Mouse (Mus musculus): ENCODE results near the gene Olfr288. TPM values are rescaled to one million over a fixed set of nuclear protein-coding genes. Genes with fewer than 3 reads are reported as not detected.

Gene Olfr288
- polyA plus RNA-seq, 1 experiment from 2014 or later = not detected

GRCm38 (mm10) chr15:98157253-98157652, 38.1 kb downstream of the Olfr288 start:
- 61% methylated on average over 1 of the region's 1 CpGs for WGBS
- Histone ChIP-seq H3K9me3 (ENCODE audit: control insufficient read depth, low read length) (no peaks in the 10 kb centered on the region), H3K9ac (ENCODE audit: low read depth, low read length) (no peak overlapping the region), H3K4me2 (ENCODE audit: low read depth, low read length) (no peak overlapping the region), H3K27ac (replicated peaks; ENCODE audit: low read depth, low read length) (no peak overlapping the region), H3K27me3 (replicated peaks; ENCODE audit: control insufficient read depth, insufficient read depth, low read length) (no peaks in the 10 kb centered on the region), H3K36me3 (ENCODE audit: control insufficient read depth, insufficient read depth, low read length) (no peaks in the 10 kb centered on the region), H3K4me1 (ENCODE audit: control insufficient read depth, insufficient read depth, low read length) (no peaks in the 10 kb centered on the region), H3K4me3 (ENCODE audit: low read depth, low read length) (no peak overlapping the region)
- DNase-seq (ENCODE audit: low spot score) (no peak), ATAC-seq (ENCODE audit: low read depth) (no peak)

GRCm38 (mm10) chr15:98155944-98156343, 39.4 kb downstream of the Olfr288 start:
- ATAC-seq (ENCODE audit: low read depth) = no peak
- 53% methylated on average over 4 of the region's 4 CpGs for WGBS
- no peaks in the 10 kb centered on the region for H3K9me3 ChIP-seq (ENCODE audit: control insufficient read depth, low read length)

GRCm38 (mm10) chr15:98155272-98155671, 40.1 kb downstream of the Olfr288 start:
- no peak overlapping the region for H3K4me3 ChIP-seq (ENCODE audit: low read depth, low read length)
- no peaks in the 10 kb centered on the region for H3K27me3 ChIP-seq (replicated peaks; ENCODE audit: control insufficient read depth, insufficient read depth, low read length)
- H3K4me1 ChIP-seq (ENCODE audit: control insufficient read depth, insufficient read depth, low read length) = no peaks in the 10 kb centered on the region
- H3K4me2 ChIP-seq (ENCODE audit: low read depth, low read length) = no peak overlapping the region
- H3K27ac ChIP-seq (replicated peaks; ENCODE audit: low read depth, low read length) = no peak overlapping the region
- DNase-seq (ENCODE audit: low spot score) (no peak), ATAC-seq (ENCODE audit: low read depth) (no peak)
- H3K9me3 ChIP-seq (ENCODE audit: control insufficient read depth, low read length) = no peaks in the 10 kb centered on the region
- 85% methylated on average over 5 of the region's 5 CpGs for WGBS
- H3K9ac ChIP-seq (ENCODE audit: low read depth, low read length) = no peak overlapping the region
- no peaks in the 10 kb centered on the region for H3K36me3 ChIP-seq (ENCODE audit: control insufficient read depth, insufficient read depth, low read length)

More at GRCm38 (mm10) chr15:98155944-98156343, 39.4 kb downstream of the Olfr288 start:
- no peaks in the 10 kb centered on the region for H3K27me3 ChIP-seq (replicated peaks; ENCODE audit: control insufficient read depth, insufficient read depth, low read length)
- no peaks in the 10 kb centered on the region for H3K4me1 ChIP-seq (ENCODE audit: control insufficient read depth, insufficient read depth, low read length)
- H3K4me3 ChIP-seq (ENCODE audit: low read depth, low read length) = no peak overlapping the region
- no peak overlapping the region for H3K27ac ChIP-seq (replicated peaks; ENCODE audit: low read depth, low read length)
- H3K36me3 ChIP-seq (ENCODE audit: control insufficient read depth, insufficient read depth, low read length) = no peaks in the 10 kb centered on the region
- no peak for DNase-seq (ENCODE audit: low spot score)
- H3K4me2 ChIP-seq (ENCODE audit: low read depth, low read length) = no peak overlapping the region
- H3K9ac ChIP-seq (ENCODE audit: low read depth, low read length) = no peak overlapping the region

GRCm38 (mm10) chr15:98154631-98155030, 40.7 kb downstream of the Olfr288 start:
- ATAC-seq (ENCODE audit: low read depth) (no peak), DNase-seq (ENCODE audit: low spot score) (no peak)
- no peaks in the 10 kb centered on the region for H3K27me3 ChIP-seq (replicated peaks; ENCODE audit: control insufficient read depth, insufficient read depth, low read length)
- no peaks in the 10 kb centered on the region for H3K36me3 ChIP-seq (ENCODE audit: control insufficient read depth, insufficient read depth, low read length)
- 85% methylated on average over 3 of the region's 3 CpGs for WGBS
- no peak overlapping the region for H3K4me2 ChIP-seq (ENCODE audit: low read depth, low read length)
- no peaks in the 10 kb centered on the region for H3K9me3 ChIP-seq (ENCODE audit: control insufficient read depth, low read length)
- no peak overlapping the region for H3K4me3 ChIP-seq (ENCODE audit: low read depth, low read length)
- no peak overlapping the region for H3K9ac ChIP-seq (ENCODE audit: low read depth, low read length)
- no peak overlapping the region for H3K27ac ChIP-seq (replicated peaks; ENCODE audit: low read depth, low read length)
- no peaks in the 10 kb centered on the region for H3K4me1 ChIP-seq (ENCODE audit: control insufficient read depth, insufficient read depth, low read length)

- Histone ChIP-seq H3K4me1 (ENCODE audit: control insufficient read depth, insufficient read depth, low read length) (no peaks in the 10 kb centered on the region), H3K4me2 (ENCODE audit: low read depth, low read length) (no peak overlapping the region), H3K9me3 (ENCODE audit: control insufficient read depth, low read length) (no peaks in the 10 kb centered on the region), H3K36me3 (ENCODE audit: control insufficient read depth, insufficient read depth, low read length) (no peaks in the 10 kb centered on the region), H3K9ac (ENCODE audit: low read depth, low read length) (no peak overlapping the region), H3K4me3 (ENCODE audit: low read depth, low read length) (no peak overlapping the region), H3K27ac (replicated peaks; ENCODE audit: low read depth, low read length) (no peak overlapping the region), H3K27me3 (replicated peaks; ENCODE audit: control insufficient read depth, insufficient read depth, low read length) (no peaks in the 10 kb centered on the region)
- DNase-seq (ENCODE audit: low spot score) = no peak
- WGBS = 65% methylated on average over 4 of the region's 4 CpGs
- no peak for ATAC-seq (ENCODE audit: low read depth)
These were observed 41.2 kb downstream of the Olfr288 start for GRCm38 (mm10) chr15:98154146-98154545.

- WGBS = 27% methylated on average over 3 of the region's 3 CpGs
- Histone ChIP-seq H3K9ac (ENCODE audit: low read depth, low read length) (no peak overlapping the region), H3K27me3 (replicated peaks; ENCODE audit: control insufficient read depth, insufficient read depth, low read length) (no peaks in the 10 kb centered on the region), H3K9me3 (ENCODE audit: control insufficient read depth, low read length) (no peaks in the 10 kb centered on the region), H3K4me2 (ENCODE audit: low read depth, low read length) (no peak overlapping the region), H3K4me1 (ENCODE audit: control insufficient read depth, insufficient read depth, low read length) (no peaks in the 10 kb centered on the region), H3K4me3 (ENCODE audit: low read depth, low read length) (no peak overlapping the region), H3K36me3 (ENCODE audit: control insufficient read depth, insufficient read depth, low read length) (no peaks in the 10 kb centered on the region), H3K27ac (replicated peaks; ENCODE audit: low read depth, low read length) (no peak overlapping the region)
- 0 out of 2 replicates have a peak, but pooled peaks have one; percentile 30 for ATAC-seq (ENCODE audit: low read depth)
- peak; percentile 85 for DNase-seq (ENCODE audit: low spot score)
These were observed 41.7 kb downstream of the Olfr288 start for GRCm38 (mm10) chr15:98153625-98154024.

- WGBS = 39% methylated on average over 7 of the region's 7 CpGs
- Histone ChIP-seq H3K9ac (ENCODE audit: low read depth, low read length) (peak overlapping the region; percentile 30; the same call in 1 of the 2 replicates), H3K4me3 (ENCODE audit: low read depth, low read length) (no peak overlapping the region), H3K27ac (replicated peaks; ENCODE audit: low read depth, low read length) (no peak overlapping the region), H3K36me3 (ENCODE audit: control insufficient read depth, insufficient read depth, low read length) (no peaks in the 10 kb centered on the region), H3K27me3 (replicated peaks; ENCODE audit: control insufficient read depth, insufficient read depth, low read length) (no peaks in the 10 kb centered on the region), H3K4me1 (ENCODE audit: control insufficient read depth, insufficient read depth, low read length) (no peaks in the 10 kb centered on the region), H3K9me3 (ENCODE audit: control insufficient read depth, low read length) (no peaks in the 10 kb centered on the region), H3K4me2 (ENCODE audit: low read depth, low read length) (no peak overlapping the region)
- ATAC-seq (ENCODE audit: low read depth) (no peak), DNase-seq (ENCODE audit: low spot score) (peak; percentile 21)
These were observed 42.4 kb downstream of the Olfr288 start for GRCm38 (mm10) chr15:98152916-98153315.

GRCm38 (mm10) chr15:98149166-98149602, 46.2 kb downstream of the Olfr288 start:
- no peak overlapping the region for H3K4me3 ChIP-seq (ENCODE audit: low read depth, low read length)
- no peak overlapping the region for H3K27ac ChIP-seq (replicated peaks; ENCODE audit: low read depth, low read length)
- no peaks in the 10 kb centered on the region for H3K9me3 ChIP-seq (ENCODE audit: control insufficient read depth, low read length)
- DNase-seq (ENCODE audit: low spot score) (peak; percentile 35), ATAC-seq (ENCODE audit: low read depth) (no peak; the same call in 1 of the 2 replicates)
- H3K9ac ChIP-seq (ENCODE audit: low read depth, low read length) = no peak overlapping the region
- H3K4me1 ChIP-seq (ENCODE audit: control insufficient read depth, insufficient read depth, low read length) = peaks cover 6% of the 10 kb centered on the region; the same call in 1 of the 2 replicates
- WGBS = 49% methylated on average over 10 of the region's 10 CpGs
- H3K27me3 ChIP-seq (replicated peaks; ENCODE audit: control insufficient read depth, insufficient read depth, low read length) = no peaks in the 10 kb centered on the region
- H3K4me2 ChIP-seq (ENCODE audit: low read depth, low read length) = no peak overlapping the region
- no peaks in the 10 kb centered on the region for H3K36me3 ChIP-seq (ENCODE audit: control insufficient read depth, insufficient read depth, low read length)

- Histone ChIP-seq H3K4me1 (ENCODE audit: control insufficient read depth, insufficient read depth, low read length) (peaks cover 6% of the 10 kb centered on the region; the same call in 1 of the 2 replicates), H3K27me3 (replicated peaks; ENCODE audit: control insufficient read depth, insufficient read depth, low read length) (no peaks in the 10 kb centered on the region), H3K9me3 (ENCODE audit: control insufficient read depth, low read length) (no peaks in the 10 kb centered on the region), H3K4me3 (ENCODE audit: low read depth, low read length) (no peak overlapping the region), H3K9ac (ENCODE audit: low read depth, low read length) (no peak overlapping the region), H3K4me2 (ENCODE audit: low read depth, low read length) (no peak overlapping the region), H3K27ac (replicated peaks; ENCODE audit: low read depth, low read length) (no peak overlapping the region), H3K36me3 (ENCODE audit: control insufficient read depth, insufficient read depth, low read length) (no peaks in the 10 kb centered on the region)
- 71% methylated on average over 3 of the region's 3 CpGs for WGBS
- DNase-seq (ENCODE audit: low spot score) = no peak
- ATAC-seq (ENCODE audit: low read depth) = no peak
These were observed 47.0 kb downstream of the Olfr288 start for GRCm38 (mm10) chr15:98148356-98148755.

Data from embryonic facial prominence, embryonic 14.5 days (tissue).